Mouse (Mus musculus): ENCODE results near the gene Fgg. TPM values are rescaled to one million over a fixed set of nuclear protein-coding genes. Genes with fewer than 3 reads are reported as not detected.

Gene Fgg
- polyA plus RNA-seq (2017; shearing (Covaris generic)), result not detected

GRCm38 (mm10) chr3:83007557-83007956 is at the start of gene Fgg:
Gene Fgg (plus strand): TSS chr3:83007724.

GRCm38 (mm10) chr3:83025475-83026301 is 18.2 kb downstream of the Fgg start, which contains the start of gene Fga:
Gene Fga (plus strand): TSS chr3:83026076.

GRCm38 (mm10) chr3:83049680-83050079 is 42.2 kb downstream of the Fgg start, which contains the start of gene Fgb:
Gene Fgb (minus strand): TSS chr3:83049863.

GRCm38 (mm10) chr3:83055281-83056038 is 47.9 kb downstream of the Fgg start, which contains the start of gene Plrg1:
Gene Plrg1 (plus strand): TSS chr3:83055522.

Other genes with a start within 250 kb of the Fgg start
- gene Rbm46, start 131.2 kb upstream of the Fgg start, polyA plus RNA-seq (2017; shearing (Covaris generic)), result not detected
- gene Lrat, start 103.8 kb upstream of the Fgg start, polyA plus RNA-seq (2017; shearing (Covaris generic)), result not detected
- not detected for gene Fga, start 18.4 kb downstream of the Fgg start, polyA plus RNA-seq (2017; shearing (Covaris generic))
- not detected for gene Fgb, start 42.1 kb downstream of the Fgg start, polyA plus RNA-seq (2017; shearing (Covaris generic))
- 95.7 TPM for gene Plrg1, start 47.8 kb downstream of the Fgg start, polyA plus RNA-seq (2017; shearing (Covaris generic))
- gene Dchs2, start 120.2 kb downstream of the Fgg start, polyA plus RNA-seq (2017; shearing (Covaris generic)), result 0.05 TPM

Data from inflammation-experienced regulatory T-cells, adult 16 weeks (primary cell).